Comparison of ENCODE assay signal across 21 mouse cellular contexts in genomic region chr16:29827776-29828175, GRCm38 (mm10).
DNase-seq lines count a peak whose midpoint lies in the region; TF ChIP-seq lines count a peak whose summit lies in the region.
"Had no signal": no experiment of that assay in that cellular context is flagged by ENCODE, and none has a peak within 500 bp of the region (broad histone marks: within the 10 kb centered on the region; RNA-seq: fewer than 3 reads in every experiment).

No protein-coding gene starts in this region.

- no peak overlapping the region for H3K4me3 ChIP-seq in gastrocnemius, adult 2 months
- no peak overlapping the region for H3K4me3 ChIP-seq in layer of hippocampus, adult 2 months
- H3K4me3 ChIP-seq in E14TG2a.4 (replicated peaks; ENCODE audit: low read length) = no peak overlapping the region
- H3K4me3 ChIP-seq: embryonic facial prominence, embryonic 15.5 days; heart, embryonic 12.5 days; limb, embryonic 15.5 days; midbrain, embryonic 12.5 days had no signal

- H3K36me3 ChIP-seq in E14TG2a.4 (ENCODE audit: insufficient read depth, low read length) = no peaks in the 10 kb centered on the region
- H3K36me3 ChIP-seq: embryonic facial prominence, embryonic 15.5 days; heart, embryonic 12.5 days; limb, embryonic 15.5 days; midbrain, embryonic 12.5 days had no signal

- H3K27ac ChIP-seq in gastrocnemius, adult 2 months = no peak overlapping the region
- no peak overlapping the region for H3K27ac ChIP-seq in layer of hippocampus, adult 2 months
- H3K27ac ChIP-seq: embryonic facial prominence, embryonic 15.5 days; limb, embryonic 15.5 days; midbrain, embryonic 12.5 days had no signal

- H3K4me1 ChIP-seq in E14TG2a.4 (replicated peaks; ENCODE audit: low read depth, low read length) = peaks cover 17% of the 10 kb centered on the region
- H3K4me1 ChIP-seq: midbrain, embryonic 12.5 days had no signal

- TF ChIP-seq CTCF in gastrocnemius, adult 2 months (IDR thresholded peaks at IDR 0.05) = peak; percentile 25; the same call in 1 of the 2 replicates
- peak; percentile 48 for TF ChIP-seq CTCF in layer of hippocampus, adult 2 months (conservative IDR thresholded peaks at IDR 0.05)
- TF ChIP-seq CTCF in E14TG2a.4 (conservative IDR thresholded peaks at IDR 0.05; ENCODE audit: low read length) = peak; percentile 26; the same call in 1 of the 2 replicates

- intact Hi-C loops in gastrocnemius, adult 2 months (cut with DNase I) = no loop called here

- H3K9me3 ChIP-seq in E14TG2a.4 (ENCODE audit: low read length) = peaks cover 5% of the 10 kb centered on the region; the same call in 1 of the 2 replicates
- H3K9me3 ChIP-seq: embryonic facial prominence, embryonic 15.5 days; limb, embryonic 15.5 days; midbrain, embryonic 12.5 days had no signal

- H3K27me3 ChIP-seq in E14TG2a.4 (ENCODE audit: insufficient read depth, low read length) = 0 out of 2 replicates have a peak, but pooled peaks cover 2% of the 10 kb centered on the region
- H3K27me3 ChIP-seq: embryonic facial prominence, embryonic 15.5 days; heart, embryonic 12.5 days; limb, embryonic 15.5 days had no signal

- DNase-seq in gastrocnemius, adult 2 months = no peak
- DNase-seq in gastrocnemius, adult 18-20 months (ENCODE audit: low spot score) = no peak
- no peak for DNase-seq in layer of hippocampus, adult 2 months (ENCODE audit: low spot score in 2 of 2)
- DNase-seq in layer of hippocampus, adult 18-20 months (ENCODE audit: low spot score in 2 of 2) = no peak
- DNase-seq in ZHBTc4 (ENCODE audit: low read depth, low spot score) (peak; percentile 46), MN1 (ENCODE audit: low spot score) (no peak)
- no peak for DNase-seq in testis, postnatal 14 days (ENCODE audit: low spot score)
- DNase-seq: adrenal gland, adult 2 months; cerebellum, adult 18-20 months; gastrocnemius, postnatal 10 days; heart, postnatal 10 days; kidney, adult 8-10 months; kidney, postnatal 25 days; left cerebral cortex, postnatal 4 days; lung, postnatal 14 days; thymus, postnatal 25 days had no signal
